Mouse (Mus musculus) cerebellum, adult 2 months (tissue): Measurements from ENCODE around the gene Gm17783. TPM values are rescaled to one million over a fixed set of nuclear protein-coding genes. Genes with fewer than 3 reads are reported as not detected.
"Not testable (repeated sequence)": the region's sequence is repeated elsewhere in the genome, so short reads cannot be mapped to it uniquely, and the experiment has no call there.

Experiments used
- DNase-seq, 2 experiments: peaks; one replicate each; pipeline ENCODE4 v3.0.0; 2021
- H3K27ac ChIP-seq: fragments of 200-500 bp; 2 replicates; pipeline ENCODE4 v1.5.1; 2012; ENCODE audit warnings: low read length, control low read depth, inconsistent platforms; ENCODE audit not compliant: insufficient read depth
- H3K27me3 ChIP-seq: fragments of 200-500 bp; 2 replicates; pipeline ENCODE4 v1.6.1; 2012; ENCODE audit warnings: inconsistent platforms, mild to moderate bottlenecking, low read length, moderate library complexity; ENCODE audit not compliant: control insufficient read depth, insufficient read depth
- H3K4me1 ChIP-seq: fragments of 200-500 bp; 2 replicates; pipeline ENCODE4 v1.6.1; 2011; ENCODE audit warnings: low read length; ENCODE audit not compliant: control insufficient read depth, insufficient read depth
- H3K4me3 ChIP-seq: fragments of 200-500 bp; replicated peaks from 2 replicates; pipeline ENCODE3; 2011; ENCODE audit warnings: mild to moderate bottlenecking, low read depth, low read length, control low read depth; ENCODE audit not compliant: insufficient read depth
- CTCF ChIP-seq: fragments of 200-500 bp; IDR thresholded peaks from 2 replicates; pipeline ENCODE4 v1.5.1; 2011; ENCODE audit warnings: low read depth, mild to moderate bottlenecking, control low read depth, low read length, moderate library complexity, borderline replicate concordance; ENCODE audit not compliant: insufficient read depth
- POLR2A ChIP-seq: fragments of 200-500 bp; IDR thresholded peaks from 2 replicates; pipeline ENCODE4 v1.6.1; 2011; ENCODE audit warnings: low read length, control low read depth, borderline replicate concordance; ENCODE audit not compliant: insufficient read depth
- WGBS: fragments of 180-500 bp; shearing (Covaris S2); methylation state at CpG from one replicate; pipeline ENCODE4 v1.1.7; 2018; 5-methylcytosine and 5-hydroxymethylcytosine counted together
- polyA plus RNA-seq: library from polyadenylated mRNA; depleted of rRNA; stranded (reverse); fragments of >200 nt; gene quantifications from 2 replicates; pipeline ENCODE4 v1.2.3, GENCODE M21; 2012; rRNA removed

Gm17783 gene
- polyA plus RNA-seq = not detected in 2 replicates

DNA sequence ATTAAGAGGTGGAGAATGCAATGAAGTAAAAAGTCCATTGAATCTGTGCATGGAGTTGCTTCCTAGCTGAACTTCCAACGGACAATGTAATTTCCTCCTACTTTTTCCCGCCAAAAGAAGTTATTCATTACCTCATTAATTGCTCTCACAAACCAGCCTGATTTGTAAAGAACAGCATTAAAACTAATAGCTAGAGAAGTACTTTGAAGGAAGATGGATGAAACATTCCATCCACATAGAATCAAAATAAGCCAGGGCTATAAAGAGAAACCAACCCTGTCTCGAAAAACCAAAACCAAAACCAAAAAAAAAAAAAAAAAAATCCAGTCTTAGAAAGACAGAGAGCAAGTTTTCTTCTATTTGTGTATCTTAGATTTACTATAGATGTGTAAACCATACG, at the start of gene Gm17783:
TSS of gene Gm17783 (minus strand) at position 101 of the 400 bp plus-strand sequence.
- TF ChIP-seq POLR2A (no peak), CTCF (no peak)

DNA sequence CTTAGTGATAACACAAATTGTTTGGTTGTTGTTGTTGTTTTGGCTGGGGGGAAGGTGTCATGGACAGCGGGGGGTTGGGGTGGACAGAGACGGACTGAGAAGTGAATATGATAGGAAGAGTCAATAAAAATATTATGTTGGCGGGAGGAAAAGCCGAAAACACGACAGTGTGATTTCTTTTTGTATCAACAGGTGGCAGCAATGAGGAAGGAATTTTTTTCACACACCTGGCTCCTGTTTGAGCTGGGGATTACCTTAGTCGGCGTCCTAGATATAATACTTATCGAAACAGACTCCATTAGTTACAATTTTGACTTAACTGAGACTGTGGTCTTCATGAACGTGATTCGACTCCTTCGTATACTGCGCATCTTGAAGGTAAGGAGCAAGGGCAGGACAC, 48.0 kb upstream of the Gm17783 start:
- Histone ChIP-seq H3K27me3 (no peaks in the 10 kb centered on the region), H3K27ac (no peak overlapping the region), H3K4me1 (no peaks in the 10 kb centered on the region), H3K4me3 (no peak overlapping the region)
- 69% methylated on average over 12 of the region's 12 CpGs for WGBS
- no peak for DNase-seq
- TF ChIP-seq POLR2A (no peak), CTCF (no peak)

More for the DNA sequence above, at the start of gene Gm17783:
- 85% methylated on average over 4 of the region's 4 CpGs for WGBS
- no peak for DNase-seq
- H3K4me1 ChIP-seq = no peaks in the 10 kb centered on the region
- H3K27me3 ChIP-seq = no peaks in the 10 kb centered on the region
- no peak within 1 kb of the TSS for H3K4me3 ChIP-seq
- no peak within 1 kb of the TSS for H3K27ac ChIP-seq

DNA sequence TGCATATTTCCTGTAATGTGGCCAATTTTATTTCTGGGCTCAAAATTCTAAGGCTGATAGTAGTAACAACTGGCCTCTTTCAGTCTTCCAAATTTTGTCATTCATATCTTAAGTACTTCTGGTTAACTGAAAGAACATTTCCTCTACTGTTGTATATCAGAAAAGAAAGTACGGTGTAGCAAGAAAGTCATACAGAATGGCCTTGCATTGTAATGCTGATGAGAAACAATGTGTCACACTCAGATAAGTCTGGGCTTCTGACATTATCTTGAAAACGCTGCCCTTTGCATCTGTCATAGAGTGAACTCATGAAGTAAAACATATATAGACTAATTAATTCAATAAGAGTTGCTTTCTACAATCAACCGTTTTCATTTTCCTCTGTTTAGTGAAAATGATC, 40.5 kb upstream of the Gm17783 start:
- no peaks in the 10 kb centered on the region for H3K27me3 ChIP-seq
- 84% methylated on average over 3 of the region's 3 CpGs for WGBS
- TF ChIP-seq POLR2A (no peak), CTCF (no peak)
- no peak for DNase-seq
- no peak overlapping the region for H3K4me3 ChIP-seq
- no peaks in the 10 kb centered on the region for H3K4me1 ChIP-seq
- H3K27ac ChIP-seq = no peak overlapping the region

DNA sequence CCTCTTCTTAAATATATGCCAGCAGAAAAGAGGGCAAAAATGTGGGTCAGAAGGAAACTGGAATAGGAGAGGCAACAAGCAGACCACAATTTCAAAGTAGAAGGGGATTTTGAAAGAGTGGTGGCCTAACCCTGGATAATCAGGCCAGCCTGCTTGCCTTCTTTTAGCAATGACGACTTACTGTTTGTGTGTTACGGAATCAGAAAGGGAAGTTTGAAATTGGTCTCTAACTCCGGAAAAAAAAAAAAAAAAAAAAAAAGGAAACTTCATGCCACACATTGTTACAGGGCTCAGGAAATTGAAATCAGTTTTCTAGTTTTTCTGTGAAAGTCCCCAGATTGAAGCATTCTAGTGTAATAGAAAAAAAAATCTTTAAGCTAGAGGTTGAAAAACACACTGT, 29.9 kb upstream of the Gm17783 start:
- no peak for DNase-seq
- H3K4me3 ChIP-seq = no peak overlapping the region
- H3K27me3 ChIP-seq = no peaks in the 10 kb centered on the region
- 69% methylated on average over 3 of the region's 3 CpGs for WGBS
- no peaks in the 10 kb centered on the region for H3K4me1 ChIP-seq
- TF ChIP-seq POLR2A = no peak
- H3K27ac ChIP-seq = no peak overlapping the region

DNA sequence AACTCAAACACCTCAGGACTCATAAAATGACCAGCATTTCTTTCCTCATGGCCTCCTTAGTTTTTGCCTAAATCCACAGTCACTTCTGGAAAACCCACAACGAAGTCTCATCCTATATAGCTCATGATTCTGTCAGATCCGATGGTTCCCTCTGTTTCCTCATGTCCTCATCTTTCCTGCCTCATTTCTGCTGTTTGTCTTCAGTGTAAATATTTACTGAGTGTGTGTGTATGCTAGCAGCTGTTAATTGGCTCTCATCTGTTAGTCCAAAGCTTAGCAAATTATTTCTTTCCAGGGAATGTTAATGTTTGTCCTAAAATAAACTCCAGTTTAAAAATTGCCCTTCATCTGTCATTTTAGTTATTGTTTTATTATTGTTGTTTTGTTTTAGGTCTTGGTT, 19.7 kb upstream of the Gm17783 start:
- DNase-seq = no peak
- WGBS = 85% methylated on average over 2 of the region's 2 CpGs
- H3K4me1 ChIP-seq = no peaks in the 10 kb centered on the region
- H3K4me3 ChIP-seq = no peak overlapping the region
- TF ChIP-seq CTCF (no peak), POLR2A (no peak)
- H3K27me3 ChIP-seq = no peaks in the 10 kb centered on the region; the same call in 1 of the 2 replicates
- no peak overlapping the region for H3K27ac ChIP-seq

DNA sequence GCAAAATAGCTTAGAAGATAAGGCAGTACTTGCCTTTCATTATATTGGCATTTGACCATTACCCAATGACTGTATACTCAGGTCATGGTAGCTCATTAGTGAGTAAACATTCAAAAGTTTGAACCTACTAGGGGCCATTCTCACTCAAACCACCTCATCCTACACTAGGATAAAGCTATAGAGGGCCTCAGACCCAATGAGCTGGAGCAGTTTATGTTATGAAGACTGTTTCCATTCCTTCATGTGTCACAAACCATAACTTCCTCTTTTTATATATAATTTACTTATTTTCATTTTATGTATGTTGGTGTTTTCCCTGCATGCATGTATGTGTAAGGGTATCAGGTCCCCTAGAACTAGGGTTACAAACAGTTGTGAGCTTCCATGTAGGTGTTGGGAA, 16.1 kb upstream of the Gm17783 start:
- no peak for DNase-seq
- H3K27ac ChIP-seq = no peak overlapping the region
- no peak for TF ChIP-seq CTCF
- no peak for TF ChIP-seq POLR2A
- H3K4me3 ChIP-seq = no peak overlapping the region
- no peaks in the 10 kb centered on the region for H3K27me3 ChIP-seq
- no peaks in the 10 kb centered on the region for H3K4me1 ChIP-seq

DNA sequence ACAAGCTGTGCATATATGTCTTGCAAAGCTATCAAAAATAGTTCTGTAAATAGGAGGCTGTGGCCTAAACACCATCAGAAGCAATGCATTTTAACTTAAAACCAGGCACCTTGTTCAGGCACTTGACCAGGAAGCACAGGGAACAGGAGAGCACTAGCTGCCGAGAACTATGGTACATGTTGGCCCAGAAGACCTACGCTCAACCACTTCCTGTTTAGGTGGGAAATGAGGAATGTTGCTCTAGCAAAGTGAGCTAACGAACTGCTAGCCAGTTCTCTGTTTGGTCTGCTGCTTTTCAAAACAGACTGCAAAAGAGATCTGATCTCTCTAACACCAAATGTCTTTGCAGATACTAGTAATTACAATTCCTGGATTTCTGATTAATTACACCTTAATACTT, 12.5 kb upstream of the Gm17783 start:
- no peak for DNase-seq
- no peak overlapping the region for H3K27ac ChIP-seq
- WGBS = 91% methylated on average over 3 of the region's 3 CpGs
- no peaks in the 10 kb centered on the region for H3K27me3 ChIP-seq
- no peaks in the 10 kb centered on the region for H3K4me1 ChIP-seq
- TF ChIP-seq CTCF (no peak), POLR2A (no peak)
- H3K4me3 ChIP-seq = no peak overlapping the region

DNA sequence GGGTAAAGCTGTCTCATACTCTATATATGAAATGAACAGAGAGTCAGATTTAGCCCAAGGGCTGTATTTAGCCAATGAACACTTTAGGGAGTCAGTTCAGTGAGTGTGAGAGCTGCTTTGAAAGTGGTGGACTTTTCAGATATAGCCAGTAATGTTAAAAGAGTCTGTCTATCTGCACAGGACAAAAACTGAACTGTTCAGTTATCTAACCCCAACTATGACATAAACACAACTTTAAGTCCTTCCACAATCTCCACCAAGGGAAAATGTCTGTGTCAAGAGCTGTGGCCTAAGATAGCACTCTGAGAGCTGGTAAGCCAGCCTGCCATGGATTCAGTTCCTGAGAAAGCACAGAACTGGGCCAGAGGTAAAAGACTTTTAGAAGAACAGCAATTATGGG, 10.3 kb upstream of the Gm17783 start:
- Histone ChIP-seq H3K4me3 (no peak overlapping the region), H3K27ac (no peak overlapping the region), H3K27me3 (no peaks in the 10 kb centered on the region), H3K4me1 (no peaks in the 10 kb centered on the region)
- no peak for DNase-seq
- no peak for TF ChIP-seq POLR2A

DNA sequence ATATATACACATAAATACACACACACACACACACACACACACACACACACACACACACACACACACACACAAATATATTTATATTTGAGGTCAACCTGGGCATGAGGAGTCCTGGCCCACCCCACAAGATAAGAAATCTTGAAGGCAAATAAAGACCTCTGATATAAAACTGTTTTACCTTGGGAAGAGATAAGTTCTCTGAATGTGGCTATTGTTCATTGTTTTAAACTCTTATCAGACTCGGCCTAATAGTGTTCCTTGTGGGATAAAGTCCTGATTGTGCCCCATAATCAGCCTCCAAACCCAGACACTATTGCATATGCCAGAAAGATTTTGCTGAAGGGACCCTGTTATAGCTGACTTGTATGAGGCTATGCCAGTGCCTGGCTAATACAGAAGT, 6.5 kb upstream of the Gm17783 start:
- H3K4me3 ChIP-seq, H3K27me3 ChIP-seq, H3K27ac ChIP-seq, DNase-seq, H3K4me1 ChIP-seq: not testable (repeated sequence)
- WGBS = 76% methylated on average over 1 of the region's 1 CpGs
